Mouse (Mus musculus) testis, adult 2 months (tissue): ENCODE results near the gene Phf10. TPM values are rescaled to one million over a fixed set of nuclear protein-coding genes. Genes with fewer than 3 reads are reported as not detected.
A peak's percentile ranks its signal among the peaks of the same experiment; 100 is the strongest.
"Not testable (repeated sequence)": the region's sequence is repeated elsewhere in the genome, so short reads cannot be mapped to it uniquely, and the experiment has no call there.

Experiments used
- H3K27ac ChIP-seq: fragments of 200-500 bp; 2 replicates; pipeline ENCODE4 v1.5.1; 2012; ENCODE audit warnings: low read depth, low read length; ENCODE audit not compliant: control insufficient read depth, insufficient read depth
- H3K27me3 ChIP-seq: fragments of 200-500 bp; 2 replicates; pipeline ENCODE4 v1.6.1; 2012; ENCODE audit warnings: mild to moderate bottlenecking, low read length, moderate library complexity; ENCODE audit not compliant: control insufficient read depth, insufficient read depth
- H3K36me3 ChIP-seq: fragments of 200-500 bp; 2 replicates; pipeline ENCODE4 v1.6.1; 2012; ENCODE audit warnings: mild to moderate bottlenecking, low read length; ENCODE audit not compliant: control insufficient read depth, insufficient read depth
- H3K4me1 ChIP-seq: fragments of 200-500 bp; 2 replicates; pipeline ENCODE4 v1.6.1; 2012; ENCODE audit warnings: low read length; ENCODE audit not compliant: control insufficient read depth, insufficient read depth
- H3K4me3 ChIP-seq: fragments of 200-500 bp; 2 replicates; pipeline ENCODE4 v1.5.1; 2012; ENCODE audit warnings: low read depth, mild to moderate bottlenecking, low read length, moderate library complexity, mixed read lengths; ENCODE audit not compliant: control insufficient read depth
- CTCF ChIP-seq: fragments of 200-500 bp; IDR thresholded peaks from 2 replicates; pipeline ENCODE4 v1.5.1; 2012; ENCODE audit warnings: low read depth, mild to moderate bottlenecking, inconsistent platforms, low read length, moderate library complexity; ENCODE audit not compliant: control insufficient read depth, insufficient read depth, insufficient replicate concordance
- POLR2A ChIP-seq: fragments of 200-500 bp; IDR thresholded peaks from 2 replicates; pipeline ENCODE4 v1.6.1; 2012; ENCODE audit warnings: low read depth, mild to moderate bottlenecking, inconsistent platforms, low read length, moderate library complexity; ENCODE audit not compliant: control insufficient read depth
- polyA plus RNA-seq: library from polyadenylated mRNA; depleted of rRNA; stranded (reverse); fragments of >200 nt; gene quantifications from 2 replicates; pipeline ENCODE4 v1.2.3, GENCODE M21; 2012

Gene Phf10
- polyA plus RNA-seq, 1 experiment = 101 TPM

- H3K4me3 ChIP-seq, H3K4me1 ChIP-seq, H3K36me3 ChIP-seq, H3K27me3 ChIP-seq, H3K27ac ChIP-seq: not testable (repeated sequence)
Measured at GRCm38 (mm10) chr17:14968373-14968913, 7.4 kb upstream of the Phf10 start.

GRCm38 (mm10) chr17:14961557-14962154 lies 583 bp upstream of the Phf10 start:
- not testable (repeated sequence) for H3K4me1 ChIP-seq, H3K27me3 ChIP-seq, H3K36me3 ChIP-seq, H3K4me3 ChIP-seq, H3K27ac ChIP-seq

- H3K4me3 ChIP-seq = peak overlapping the region; percentile 96
- peaks cover 3% of the 10 kb centered on the region for H3K4me1 ChIP-seq
- H3K27ac ChIP-seq = peak overlapping the region; percentile 88
- peaks cover 1% of the 10 kb centered on the region; the same call in 1 of the 2 replicates for H3K36me3 ChIP-seq
- TF ChIP-seq POLR2A (0 out of 2 replicates have a peak, but pooled peaks have one; percentile 10), CTCF (no peak)
- H3K27me3 ChIP-seq = no peaks in the 10 kb centered on the region
Measured at GRCm38 (mm10) chr17:14960520-14960919, 553 bp downstream of the Phf10 start.

GRCm38 (mm10) chr17:14959979-14960378 lies 1.1 kb downstream of the Phf10 start:
- H3K27ac ChIP-seq = no peak overlapping the region
- H3K4me3 ChIP-seq = peak overlapping the region; percentile 50
- peaks cover 1% of the 10 kb centered on the region; the same call in 1 of the 2 replicates for H3K36me3 ChIP-seq
- no peaks in the 10 kb centered on the region for H3K27me3 ChIP-seq
- peaks cover 3% of the 10 kb centered on the region for H3K4me1 ChIP-seq
- TF ChIP-seq POLR2A (no peak), CTCF (no peak)

- Histone ChIP-seq H3K27me3 (no peaks in the 10 kb centered on the region), H3K27ac (no peak overlapping the region), H3K36me3 (peaks cover 1% of the 10 kb centered on the region; the same call in 1 of the 2 replicates), H3K4me1 (peaks cover 3% of the 10 kb centered on the region), H3K4me3 (no peak overlapping the region)
- no peak for TF ChIP-seq CTCF
Measured at GRCm38 (mm10) chr17:14958686-14959327, 2.3 kb downstream of the Phf10 start.

- peaks cover 3% of the 10 kb centered on the region; the same call in 1 of the 2 replicates for H3K36me3 ChIP-seq
- no peaks in the 10 kb centered on the region for H3K4me1 ChIP-seq
- H3K27ac ChIP-seq = no peak overlapping the region
- no peaks in the 10 kb centered on the region for H3K27me3 ChIP-seq
- H3K4me3 ChIP-seq = no peak overlapping the region
- TF ChIP-seq POLR2A (no peak), CTCF (no peak)
Measured at GRCm38 (mm10) chr17:14953452-14953851, 7.6 kb downstream of the Phf10 start.

- no peaks in the 10 kb centered on the region for H3K4me1 ChIP-seq
- TF ChIP-seq CTCF (no peak), POLR2A (no peak)
- H3K36me3 ChIP-seq = peaks cover 3% of the 10 kb centered on the region; the same call in 1 of the 2 replicates
- no peak overlapping the region for H3K27ac ChIP-seq
- no peaks in the 10 kb centered on the region for H3K27me3 ChIP-seq
- H3K4me3 ChIP-seq = no peak overlapping the region
Measured at GRCm38 (mm10) chr17:14949161-14949827, 11.8 kb downstream of the Phf10 start.
